Mouse (Mus musculus): ENCODE measurements around the gene Mob2.

GRCm38 (mm10) chr7:141991183-141991582, 69.7 kb downstream of the Mob2 start:
- TF ChIP-seq CTCF (IDR thresholded peaks at IDR 0.05; ENCODE audit: low read depth, low read length) (no peak), POLR2A (IDR thresholded peaks at IDR 0.05; ENCODE audit: borderline replicate concordance, low read depth, low read length) (no peak)
